Comparison of ENCODE assay signal across 8 mouse cellular contexts in the genomic region with DNA sequence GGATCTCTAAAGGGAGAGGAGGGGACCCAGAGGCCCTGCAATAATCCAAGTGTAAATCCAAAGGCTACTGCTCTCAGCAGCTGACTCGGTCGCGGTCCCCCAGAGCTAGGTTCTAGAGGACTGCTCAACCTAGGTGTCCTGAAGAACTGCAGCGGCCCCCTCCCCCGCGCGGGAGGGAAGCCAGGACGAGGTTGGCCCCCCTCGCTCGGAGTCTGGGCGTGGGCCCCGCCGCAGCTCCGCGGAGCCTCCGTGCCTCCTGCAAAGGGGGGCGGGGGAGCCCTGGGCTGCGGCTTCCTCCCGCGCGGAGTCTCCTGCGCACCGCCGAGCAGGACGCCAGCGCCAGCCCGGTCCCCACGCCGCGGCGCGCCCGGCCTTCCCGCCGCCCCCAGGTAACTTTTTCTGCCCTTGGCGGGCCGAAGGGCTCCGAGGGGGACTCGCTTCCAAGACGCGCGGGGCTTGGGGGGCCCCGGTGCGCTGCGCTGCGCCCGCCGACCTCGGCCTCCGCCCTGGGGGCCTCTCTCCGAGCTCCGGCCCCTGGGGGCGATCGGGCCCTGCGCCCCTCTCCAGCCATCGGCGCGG.
DNase-seq lines count a peak whose midpoint lies in the region; ATAC-seq and TF ChIP-seq lines count a peak whose summit lies in the region.

No protein-coding gene starts in this region.

- ATAC-seq in heart, embryonic 15.5 days (replicated peaks; ENCODE audit: insufficient number of reproducible peaks, insufficient read depth, low FRiP score, low read depth): peak; percentile 78
- ATAC-seq in lung, postnatal 0 days: peak; percentile 83
- ATAC-seq in megakaryocyte-erythroid progenitor cell, adult 5-6 weeks (replicated peaks; ENCODE audit: low FRiP score, low TSS enrichment, poor library complexity, severe bottlenecking): no peak

- H3K27ac ChIP-seq in embryonic fibroblast, embryonic 13.5 days (ENCODE audit: insufficient read depth, low read length): peak overlapping the region; percentile 74
- H3K27ac ChIP-seq in heart, embryonic 15.5 days: peak overlapping the region; percentile 86
- H3K27ac ChIP-seq in lung, postnatal 0 days (ENCODE audit: low read length): no peak overlapping the region

- H3K27me3 ChIP-seq in E14TG2a.4 (ENCODE audit: insufficient read depth, low read length): peaks cover 68% of the 10 kb centered on the region
- H3K27me3 ChIP-seq in heart, embryonic 15.5 days: no peaks in the 10 kb centered on the region
- 0 out of 2 replicates have a peak, but pooled peaks cover 3% of the 10 kb centered on the region for H3K27me3 ChIP-seq in lung, postnatal 0 days (replicated peaks; ENCODE audit: insufficient read depth, low read length)

- peak; percentile 54 for DNase-seq in adrenal gland, postnatal 25 days
- peak; percentile 36 for DNase-seq in layer of hippocampus, adult 9-11 months
- DNase-seq in lung, postnatal 0 days (ENCODE audit: low spot score): peak; percentile 36
- DNase-seq in right cerebral cortex, adult 18-20 months: peak; percentile 78

- peak overlapping the region; percentile 96 for H3K9ac ChIP-seq in heart, embryonic 15.5 days
- peak overlapping the region; percentile 56 for H3K9ac ChIP-seq in lung, postnatal 0 days (replicated peaks; ENCODE audit: low read depth)

- no peak for TF ChIP-seq EP300 in lung, postnatal 0 days (IDR thresholded peaks at IDR 0.05)

- H3K4me3 ChIP-seq in E14TG2a.4 (replicated peaks; ENCODE audit: low read length): peak overlapping the region; percentile 94
- peak overlapping the region; percentile 52 for H3K4me3 ChIP-seq in embryonic fibroblast, embryonic 13.5 days (ENCODE audit: insufficient read depth, low read length)
- H3K4me3 ChIP-seq in heart, embryonic 15.5 days: peak overlapping the region; percentile 96
- H3K4me3 ChIP-seq in lung, postnatal 0 days (ENCODE audit: low read depth, low read length): peak overlapping the region; percentile 78

- WGBS in heart, embryonic 15.5 days: under 1% methylated on average over 45 of the region's 58 CpGs
- WGBS in lung, postnatal 0 days: 0% methylated on average over 31 of the region's 58 CpGs

- peaks cover 9% of the 10 kb centered on the region for H3K4me1 ChIP-seq in E14TG2a.4 (replicated peaks; ENCODE audit: low read depth, low read length)
- H3K4me1 ChIP-seq in embryonic fibroblast, embryonic 13.5 days (ENCODE audit: control insufficient read depth, insufficient read depth, low read length): peaks cover 9% of the 10 kb centered on the region; the same call in 1 of the 2 replicates
- H3K4me1 ChIP-seq in heart, embryonic 15.5 days (replicated peaks): peaks cover 20% of the 10 kb centered on the region
- no peaks in the 10 kb centered on the region for H3K4me1 ChIP-seq in lung, postnatal 0 days (ENCODE audit: insufficient read depth, low read depth, low read length)

- H3K36me3 ChIP-seq in E14TG2a.4 (ENCODE audit: insufficient read depth, low read length): no peaks in the 10 kb centered on the region
- no peaks in the 10 kb centered on the region for H3K36me3 ChIP-seq in heart, embryonic 15.5 days
- no peaks in the 10 kb centered on the region for H3K36me3 ChIP-seq in lung, postnatal 0 days (ENCODE audit: insufficient read depth, low read length)

- no peak for TF ChIP-seq CTCF in E14TG2a.4 (conservative IDR thresholded peaks at IDR 0.05; ENCODE audit: low read length)
- TF ChIP-seq CTCF in embryonic fibroblast, embryonic 13.5 days (IDR thresholded peaks at IDR 0.05; ENCODE audit: borderline replicate concordance, insufficient read depth, low read length): no peak
- TF ChIP-seq CTCF in lung, postnatal 0 days (IDR thresholded peaks at IDR 0.05): no peak

- no peaks in the 10 kb centered on the region for H3K9me3 ChIP-seq in E14TG2a.4 (ENCODE audit: low read length)
- H3K9me3 ChIP-seq in heart, embryonic 15.5 days (replicated peaks): no peaks in the 10 kb centered on the region
- H3K9me3 ChIP-seq in lung, postnatal 0 days (ENCODE audit: low read length): no peaks in the 10 kb centered on the region

- H3K4me2 ChIP-seq in heart, embryonic 15.5 days: peak overlapping the region; percentile 78
- H3K4me2 ChIP-seq in lung, postnatal 0 days (replicated peaks; ENCODE audit: low read depth, low read length): peak overlapping the region; percentile 99

- peak; percentile 68 for TF ChIP-seq POLR2A in embryonic fibroblast, embryonic 13.5 days (IDR thresholded peaks at IDR 0.05; ENCODE audit: low read depth, low read length)
